Mouse (Mus musculus) thymus, postnatal 4 days (tissue): ENCODE measurements at regions not wholly inside any gene's neighbourhood (a gene's known extent, or its start where the extent isn't known, plus 50 kb on each side); places are given as distances from the start of the nearest gene placed in this dataset.
"Not testable (repeated sequence)": the region's sequence is repeated elsewhere in the genome, so short reads cannot be mapped to it uniquely, and the experiment has no call there.

Source experiments
- DNase-seq: peaks from one replicate; pipeline ENCODE4 v3.0.0; 2021

DNA sequence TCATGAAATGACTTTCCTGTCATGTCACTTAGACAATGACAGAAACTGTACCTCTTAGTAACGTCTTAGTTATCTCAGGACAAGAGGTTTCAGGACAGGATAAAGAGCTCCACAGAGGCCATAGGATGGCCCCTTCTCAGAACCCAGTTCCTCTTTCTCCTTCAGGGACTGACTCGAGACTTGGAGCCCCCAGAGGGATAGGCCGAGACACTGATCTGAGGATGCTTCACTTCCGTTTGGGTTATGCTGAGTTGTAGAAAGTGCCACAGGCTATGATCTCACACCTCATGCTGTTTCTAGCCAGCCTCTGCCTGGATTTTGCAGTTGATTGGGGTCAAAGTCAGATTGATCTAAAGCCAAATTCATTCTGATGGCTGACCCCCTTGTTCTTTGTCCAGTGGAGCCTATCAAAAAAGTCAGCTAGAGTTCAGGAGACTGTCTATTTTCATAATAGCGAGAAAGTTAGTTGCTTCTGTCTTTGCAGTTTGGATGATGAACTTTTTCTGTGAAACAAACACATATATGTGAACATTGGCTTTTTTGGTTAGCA, 70.7 kb downstream of the Sult3a2 start:
- no peak for DNase-seq

- not testable (repeated sequence) for DNase-seq
Observed at GRCm38 (mm10) chr10:33708656-33709055, 77.8 kb downstream of the Sult3a2 start.

DNA sequence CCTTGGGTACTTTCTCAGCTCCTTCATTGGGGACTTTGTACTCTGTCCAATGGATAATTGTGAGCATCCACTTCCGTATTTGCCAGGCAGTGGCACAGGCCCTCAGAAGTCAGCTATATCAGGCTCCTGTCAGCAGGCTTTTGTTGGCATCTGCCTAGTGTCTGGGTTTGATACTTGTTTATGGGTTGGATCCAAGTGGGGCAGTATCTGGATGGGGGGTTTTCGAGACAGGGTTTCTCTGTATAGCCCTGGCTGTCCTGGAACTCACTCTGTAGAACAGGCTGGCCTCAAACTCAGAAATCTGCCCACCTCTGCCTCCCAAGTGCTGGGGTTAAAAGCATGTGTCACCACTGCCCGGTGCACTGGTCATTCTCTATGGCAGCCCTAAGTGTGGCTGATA, 79.7 kb upstream of the Clvs2 start:
- DNase-seq = not testable (repeated sequence)

DNA sequence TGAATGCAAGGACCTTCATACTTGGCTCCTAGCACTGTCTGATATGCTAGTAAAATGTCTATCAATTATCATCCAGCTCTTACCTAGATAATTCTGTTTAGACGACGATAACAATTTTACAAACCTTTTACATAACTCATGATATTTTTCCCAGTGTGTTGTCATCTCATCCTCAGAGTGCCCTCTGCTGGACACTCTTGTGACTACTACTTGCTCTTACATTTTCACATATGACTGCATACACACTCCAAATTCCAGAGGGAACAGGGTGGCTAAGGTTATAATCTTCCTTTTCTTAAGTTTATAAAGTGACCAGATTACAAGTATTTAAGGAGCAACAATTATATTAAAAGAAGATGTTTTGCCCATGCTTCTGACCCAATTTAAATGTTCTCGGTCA, 78.9 kb upstream of the Clvs2 start:
- DNase-seq = peak; percentile 27
